Comparison of ENCODE assay signal across 17 mouse cellular contexts in genomic region chr11:3396091-3396490, GRCm38 (mm10). TPM values are rescaled to one million over a fixed set of nuclear protein-coding genes. Genes with fewer than 3 reads are reported as not detected.
DNase-seq lines count a peak whose midpoint lies in the region; ATAC-seq lines count a peak whose summit lies in the region.
"Had no signal": no experiment of that assay in that cellular context is flagged by ENCODE, and none has a peak within 500 bp of the region (broad histone marks: within the 10 kb centered on the region; RNA-seq: fewer than 3 reads in every experiment).

No protein-coding gene starts in this region.

- peaks cover 22% of the 10 kb centered on the region for H3K4me1 ChIP-seq in forebrain, embryonic 12.5 days
- H3K4me1 ChIP-seq in hindbrain, embryonic 14.5 days (replicated peaks; ENCODE audit: control insufficient read depth, insufficient read depth, low read length) = 0 out of 2 replicates have a peak, but pooled peaks cover 6% of the 10 kb centered on the region
- no peaks in the 10 kb centered on the region for H3K4me1 ChIP-seq in midbrain, embryonic 16.5 days (ENCODE audit: control insufficient read depth, insufficient read depth, low read length)
- H3K4me1 ChIP-seq: liver, embryonic 15.5 days had no signal

- H3K9me3 ChIP-seq in forebrain, embryonic 12.5 days = no peaks in the 10 kb centered on the region
- H3K9me3 ChIP-seq in hindbrain, embryonic 14.5 days (ENCODE audit: control insufficient read depth, low read length) = no peaks in the 10 kb centered on the region
- H3K9me3 ChIP-seq in midbrain, embryonic 16.5 days (replicated peaks; ENCODE audit: control insufficient read depth, low read length, poor library complexity, severe bottlenecking) = no peaks in the 10 kb centered on the region
- H3K9me3 ChIP-seq: heart, embryonic 15.5 days; intestine, embryonic 15.5 days; liver, embryonic 15.5 days had no signal

- peaks cover 7% of the 10 kb centered on the region for H3K36me3 ChIP-seq in forebrain, embryonic 12.5 days (replicated peaks)
- H3K36me3 ChIP-seq in hindbrain, embryonic 14.5 days (replicated peaks; ENCODE audit: control insufficient read depth, insufficient read depth) = no peaks in the 10 kb centered on the region
- H3K36me3 ChIP-seq in midbrain, embryonic 16.5 days (ENCODE audit: control insufficient read depth, insufficient read depth, low read length) = no peaks in the 10 kb centered on the region
- H3K36me3 ChIP-seq: heart, embryonic 15.5 days; intestine, embryonic 15.5 days had no signal

- no peak overlapping the region for H3K4me3 ChIP-seq in forebrain, embryonic 12.5 days (replicated peaks)
- H3K4me3 ChIP-seq in hindbrain, embryonic 14.5 days (replicated peaks; ENCODE audit: low read length) = no peak overlapping the region
- H3K4me3 ChIP-seq in midbrain, embryonic 16.5 days (ENCODE audit: low read depth, low read length) = no peak overlapping the region
- H3K4me3 ChIP-seq: heart, embryonic 15.5 days; intestine, embryonic 15.5 days; liver, embryonic 15.5 days had no signal

- 0 out of 2 replicates have a peak overlapping the region, but pooled peaks have one; percentile 66 for H3K27ac ChIP-seq in forebrain, embryonic 12.5 days
- peak overlapping the region; percentile 23; the same call in 1 of the 2 replicates for H3K27ac ChIP-seq in hindbrain, embryonic 14.5 days
- peak overlapping the region; percentile 68 for H3K27ac ChIP-seq in midbrain, embryonic 16.5 days (ENCODE audit: low read length)
- H3K27ac ChIP-seq: heart, embryonic 15.5 days; intestine, embryonic 15.5 days; kidney, postnatal 0 days; liver, embryonic 15.5 days; macrophage; stomach, postnatal 0 days had no signal

- H3K9ac ChIP-seq in forebrain, embryonic 12.5 days = no peak overlapping the region
- no peak overlapping the region for H3K9ac ChIP-seq in hindbrain, embryonic 14.5 days
- no peak overlapping the region for H3K9ac ChIP-seq in midbrain, embryonic 16.5 days (ENCODE audit: low read depth, low read length)
- H3K9ac ChIP-seq: heart, embryonic 15.5 days; intestine, embryonic 15.5 days; liver, embryonic 15.5 days had no signal

- H3K27me3 ChIP-seq in forebrain, embryonic 12.5 days = no peaks in the 10 kb centered on the region
- no peaks in the 10 kb centered on the region for H3K27me3 ChIP-seq in hindbrain, embryonic 14.5 days (ENCODE audit: control insufficient read depth, insufficient read depth, low read length)
- H3K27me3 ChIP-seq in midbrain, embryonic 16.5 days (ENCODE audit: control insufficient read depth, insufficient read depth, low read depth, low read length) = no peaks in the 10 kb centered on the region
- H3K27me3 ChIP-seq: heart, embryonic 15.5 days; intestine, embryonic 15.5 days; liver, embryonic 15.5 days; Patski had no signal

- H3K4me2 ChIP-seq in forebrain, embryonic 12.5 days = no peak overlapping the region
- no peak overlapping the region for H3K4me2 ChIP-seq in hindbrain, embryonic 14.5 days (replicated peaks)
- H3K4me2 ChIP-seq in midbrain, embryonic 16.5 days (ENCODE audit: low read length) = no peak overlapping the region
- H3K4me2 ChIP-seq: heart, embryonic 15.5 days; intestine, embryonic 15.5 days; liver, embryonic 15.5 days had no signal

- peak; percentile 68 for ATAC-seq in forebrain, embryonic 12.5 days (ENCODE audit: low FRiP score)
- ATAC-seq in hindbrain, embryonic 14.5 days (ENCODE audit: low FRiP score) = peak; percentile 75; the same call in 1 of the 2 replicates
- peak; percentile 78 for ATAC-seq in midbrain, embryonic 16.5 days
- ATAC-seq in monocyte, adult 5-6 weeks (replicated peaks; ENCODE audit: insufficient number of reproducible peaks, low FRiP score, low TSS enrichment, poor library complexity, severe bottlenecking) = no peak
- ATAC-seq: intestine, embryonic 15.5 days; Patski had no signal

- WGBS in forebrain, embryonic 12.5 days = 36% methylated on average over 3 of the region's 3 CpGs
- 42% methylated on average over 3 of the region's 3 CpGs for WGBS in hindbrain, embryonic 14.5 days
- WGBS in midbrain, embryonic 16.5 days = 20% methylated on average over 3 of the region's 3 CpGs

- DNase-seq in R1 (ENCODE audit: low read depth, low spot score) = peak; percentile 75
- peak; percentile 29 for DNase-seq in hindbrain, embryonic 14.5 days (ENCODE audit: low spot score)
- DNase-seq in urinary bladder, postnatal 14 days (ENCODE audit: low spot score) = no peak
- DNase-seq in gastrocnemius, postnatal 10 days = no peak
- no peak for DNase-seq in adrenal gland, postnatal 4 days (ENCODE audit: low spot score in 2 of 2)
- DNase-seq: adrenal gland, postnatal 14 days; cerebellum, postnatal 36 days had no signal

RNA-seq across cellular contexts. Expression of gene Limk2, which starts 12.9 kb away (rescaled TPM):
- polyA plus RNA-seq in forebrain, embryonic 12.5 days (2016; fragmentation: Nextera tagmentation; extraction: Ambion mirVana) = 79.4 and 79.8 TPM in 2 replicates
- polyA plus RNA-seq in hindbrain, embryonic 14.5 days (2014; fragmentation: Nextera tagmentation; extraction: Ambion mirVana) = 146 and 148 TPM in 2 replicates
- polyA plus RNA-seq in midbrain, embryonic 16.5 days (2015; fragmentation: Nextera tagmentation; extraction: Ambion mirVana) = 185 and 187 TPM in 2 replicates
- 10 to 100 TPM; 18.0 to 20.6 TPM for total RNA-seq in gastrocnemius, postnatal 10 days (2021)
- total RNA-seq in adrenal gland, postnatal 4 days (2021) = 10 to 100 TPM; 42.8 to 44.0 TPM
- total RNA-seq in monocyte, adult 5-6 weeks (2017) = 19.9 to 43.2 TPM (median 21.4 TPM) in 3 replicates

RNA-seq across cellular contexts. Expression of gene Rnf185, which starts 56.1 kb away (rescaled TPM):
- polyA plus RNA-seq in forebrain, embryonic 12.5 days (2016; fragmentation: Nextera tagmentation; extraction: Ambion mirVana) = 42.4 and 43.2 TPM in 2 replicates
- 46.3 and 50.6 TPM in 2 replicates for polyA plus RNA-seq in hindbrain, embryonic 14.5 days (2014; fragmentation: Nextera tagmentation; extraction: Ambion mirVana)
- polyA plus RNA-seq in midbrain, embryonic 16.5 days (2015; fragmentation: Nextera tagmentation; extraction: Ambion mirVana) = 45.3 and 46.2 TPM in 2 replicates
- 10 to 100 TPM; 19.6 to 21.3 TPM for total RNA-seq in gastrocnemius, postnatal 10 days (2021)
- 10 to 100 TPM; 33.7 to 35.6 TPM for total RNA-seq in adrenal gland, postnatal 4 days (2021)
- 14.4 to 15.7 TPM (median 14.5 TPM) in 3 replicates for total RNA-seq in monocyte, adult 5-6 weeks (2017)

Comparison
In these comparisons a context has a peak if more than half of its experiments do, and no peak if none do; other contexts are left out.
1. DNase-seq: peak in R1 (single experiment) and hindbrain, embryonic 14.5 days (single experiment); none in urinary bladder, postnatal 14 days (single experiment), gastrocnemius, postnatal 10 days (single experiment) and adrenal gland, postnatal 4 days (0 of 2).
2. Peak in every context shown above with its lines, with median percentiles within 50 percentile points of each other: H3K27ac ChIP-seq.